Mouse (Mus musculus): Measurements from ENCODE around the gene Shc1. TPM values are rescaled to one million over a fixed set of nuclear protein-coding genes. Genes with fewer than 3 reads are reported as not detected.
A peak's percentile ranks its signal among the peaks of the same experiment; 100 is the strongest.

The Shc1 gene
- total and polyA plus RNA-seq, 3 experiments, result 49.2 to 79.8 TPM; not detected in 1

DNA sequence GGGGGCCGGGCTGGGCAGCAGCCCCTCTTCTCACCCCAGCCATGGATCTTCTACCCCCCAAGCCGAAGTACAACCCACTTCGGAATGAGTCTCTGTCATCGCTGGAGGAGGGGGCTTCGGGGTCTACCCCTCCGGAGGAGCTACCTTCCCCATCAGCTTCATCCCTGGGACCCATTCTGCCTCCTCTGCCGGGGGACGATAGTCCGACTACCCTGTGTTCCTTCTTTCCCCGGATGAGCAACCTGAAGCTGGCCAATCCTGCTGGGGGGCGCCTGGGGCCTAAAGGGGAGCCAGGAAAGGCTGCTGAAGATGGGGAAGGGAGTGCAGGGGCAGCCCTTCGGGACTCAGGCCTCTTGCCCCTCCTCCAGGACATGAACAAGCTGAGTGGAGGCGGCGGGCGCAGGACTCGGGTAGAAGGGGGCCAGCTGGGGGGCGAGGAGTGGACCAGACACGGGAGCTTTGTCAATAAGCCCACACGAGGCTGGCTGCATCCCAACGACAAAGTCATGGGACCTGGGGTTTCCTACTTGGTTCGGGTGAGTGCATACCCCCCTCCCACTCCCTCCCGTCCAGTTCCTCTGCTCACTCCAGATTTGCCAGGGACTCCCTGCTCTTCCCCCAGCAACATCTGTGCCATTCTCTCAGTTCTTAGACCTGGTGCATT lies 3.7 kb downstream of the Shc1 start:
- TF ChIP-seq CHD1 (IDR thresholded peaks at IDR 0.05; ENCODE audit: low read depth, low read length) (no peak), MYB (IDR thresholded peaks at IDR 0.05; ENCODE audit: low read depth, low read length) (no peak), MXI1 (IDR thresholded peaks at IDR 0.05; ENCODE audit: low read depth, low read length) (no peak), MYC (IDR thresholded peaks at IDR 0.05; ENCODE audit: low read depth, low read length) (no peak), POLR2A (IDR thresholded peaks at IDR 0.05; ENCODE audit: control insufficient read depth in 1 of 2, insufficient read depth in 1 of 2, low read depth in 1 of 2, low read length in 2 of 2, poor library complexity in 1 of 2) (no peak), RAD21 (IDR thresholded peaks at IDR 0.05; ENCODE audit: low read depth, low read length) (no peak), MAX (IDR thresholded peaks at IDR 0.05; ENCODE audit: low read length) (no peak), NRF1 (IDR thresholded peaks at IDR 0.05; ENCODE audit: insufficient read depth, low read depth, low read length, poor library complexity, severe bottlenecking) (no peak), RCOR1 (IDR thresholded peaks at IDR 0.05; ENCODE audit: low read depth, low read length) (no peak), ZC3H11A (IDR thresholded peaks at IDR 0.05; ENCODE audit: low read depth, low read length) (no peak), POLR2AphosphoS5 (IDR thresholded peaks at IDR 0.05; ENCODE audit: borderline replicate concordance, low read depth, low read length) (no peak), HCFC1 (IDR thresholded peaks at IDR 0.05; ENCODE audit: low read depth, low read length) (no peak), E2F4 (IDR thresholded peaks at IDR 0.05; ENCODE audit: borderline replicate concordance, low read depth, low read length) (no peak), SIN3A (IDR thresholded peaks at IDR 0.05; ENCODE audit: low read length) (no peak), USF1 (IDR thresholded peaks at IDR 0.05; ENCODE audit: low read depth, low read length) (no peak), EP300 (IDR thresholded peaks at IDR 0.05; ENCODE audit: low read depth in 1 of 2, low read length in 2 of 2) (no peak), MAFK (IDR thresholded peaks at IDR 0.05; ENCODE audit: borderline replicate concordance, low read depth, low read length) (no peak), MEF2A (IDR thresholded peaks at IDR 0.05; ENCODE audit: extremely low read depth, insufficient replicate concordance, low read depth, low read length, poor library complexity, severe bottlenecking) (no peak)
- H3K36me3 ChIP-seq (ENCODE audit: control insufficient read depth in 1 of 2, insufficient read depth in 2 of 2, low read length in 2 of 2), result peaks cover 9 to 51% of the 10 kb centered on the region in 2 experiments
- H3K79me2 ChIP-seq (ENCODE audit: control insufficient read depth, insufficient read depth, low read length, poor library complexity), result peaks cover 35% of the 10 kb centered on the region
- no peaks in the 10 kb centered on the region for H3K9me3 ChIP-seq (replicated peaks; ENCODE audit: insufficient read depth, low read length)
- H3K9ac ChIP-seq (ENCODE audit: control insufficient read depth, low read depth, low read length, poor library complexity, severe bottlenecking), result no peak overlapping the region
- no peak overlapping the region for H3K27ac ChIP-seq (ENCODE audit: control insufficient read depth, low read depth, low read length)
- no peak for DNase-seq (ENCODE audit: low read depth, low spot score)
- H3K4me3 ChIP-seq (ENCODE audit: control insufficient read depth in 1 of 2, insufficient read depth in 1 of 2, low read depth in 2 of 2, low read length in 2 of 2), result no peak overlapping the region
- H3K4me1 ChIP-seq (ENCODE audit: control insufficient read depth in 1 of 2, insufficient read depth in 2 of 2, low read length in 2 of 2), result peaks cover 25 to 51% of the 10 kb centered on the region in 2 experiments
- no peaks in the 10 kb centered on the region for H3K27me3 ChIP-seq (ENCODE audit: control insufficient read depth in 1 of 2, insufficient read depth in 2 of 2, low read length in 2 of 2)

DNA sequence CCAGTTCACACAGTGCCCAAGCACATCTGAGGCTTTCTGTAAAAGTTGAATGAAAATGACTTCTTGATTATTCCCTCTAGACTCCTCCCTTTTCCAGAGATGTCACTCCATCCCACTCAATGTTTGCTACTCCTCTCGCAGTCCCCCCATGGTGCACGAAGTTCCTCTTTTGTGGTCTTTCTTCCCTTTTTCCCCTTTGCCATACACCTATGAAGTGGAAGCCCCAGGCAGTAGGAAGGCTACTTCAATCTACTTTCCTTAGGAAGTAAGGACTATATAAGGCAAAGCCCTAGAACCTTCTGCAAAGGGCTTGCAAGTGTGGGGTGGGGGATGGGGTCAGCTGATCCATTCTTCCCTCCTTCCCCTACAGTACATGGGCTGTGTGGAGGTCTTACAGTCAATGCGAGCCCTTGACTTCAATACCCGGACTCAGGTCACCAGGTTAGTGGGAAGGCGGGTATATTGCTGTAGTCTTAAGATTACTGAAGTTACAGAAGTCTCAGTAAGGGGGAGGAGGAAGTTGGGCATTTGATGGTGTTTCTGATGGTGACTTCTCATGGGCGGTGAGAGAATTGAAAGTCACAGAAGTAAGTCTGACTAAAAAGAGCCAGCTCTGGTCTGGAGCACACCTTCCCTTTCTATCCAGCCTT lies 4.4 kb downstream of the Shc1 start:
- H3K79me2 ChIP-seq (ENCODE audit: control insufficient read depth, insufficient read depth, low read length, poor library complexity), result peaks cover 28% of the 10 kb centered on the region
- H3K9ac ChIP-seq (ENCODE audit: control insufficient read depth, low read depth, low read length, poor library complexity, severe bottlenecking), result no peak overlapping the region
- peaks cover 9 to 48% of the 10 kb centered on the region in 2 experiments for H3K36me3 ChIP-seq (ENCODE audit: control insufficient read depth in 1 of 2, insufficient read depth in 2 of 2, low read length in 2 of 2)
- TF ChIP-seq MXI1 (IDR thresholded peaks at IDR 0.05; ENCODE audit: low read depth, low read length), result no peak
- TF ChIP-seq POLR2AphosphoS2 (IDR thresholded peaks at IDR 0.05; ENCODE audit: low read length), result no peak
- TF ChIP-seq EP300 (IDR thresholded peaks at IDR 0.05; ENCODE audit: low read depth in 1 of 2, low read length in 2 of 2), result peak in 1 of 2 experiments; percentile 19; a peak in 1 of 4 replicates
- TF ChIP-seq E2F4 (IDR thresholded peaks at IDR 0.05; ENCODE audit: borderline replicate concordance, low read depth, low read length), result no peak
- H3K27ac ChIP-seq (ENCODE audit: control insufficient read depth, low read depth, low read length), result no peak overlapping the region
- H3K4me3 ChIP-seq (ENCODE audit: control insufficient read depth in 1 of 2, insufficient read depth in 1 of 2, low read depth in 2 of 2, low read length in 2 of 2), result no peak overlapping the region
- no peaks in the 10 kb centered on the region for H3K9me3 ChIP-seq (replicated peaks; ENCODE audit: insufficient read depth, low read length)
- H3K4me1 ChIP-seq (ENCODE audit: control insufficient read depth in 1 of 2, insufficient read depth in 2 of 2, low read length in 2 of 2), result peaks cover 23 to 51% of the 10 kb centered on the region in 2 experiments
- peak; percentile 66 for DNase-seq (ENCODE audit: low read depth, low spot score)
- no peaks in the 10 kb centered on the region for H3K27me3 ChIP-seq (ENCODE audit: control insufficient read depth in 1 of 2, insufficient read depth in 2 of 2, low read length in 2 of 2)

All from MEL (cell line).